Mouse (Mus musculus): ENCODE measurements at regions not wholly inside any gene's neighbourhood (a gene's known extent, or its start where the extent isn't known, plus 50 kb on each side); places are given as distances from the start of the nearest gene placed in this dataset.
A peak's percentile ranks its signal among the peaks of the same experiment; 100 is the strongest.

- no peak overlapping the region for H3K9ac ChIP-seq (ENCODE audit: control insufficient read depth, low read depth, low read length, poor library complexity, severe bottlenecking)
- H3K4me1 ChIP-seq (ENCODE audit: control insufficient read depth in 1 of 2, insufficient read depth in 2 of 2, low read length in 2 of 2) = no peaks in the 10 kb centered on the region
- no peak overlapping the region for H3K27ac ChIP-seq (ENCODE audit: control insufficient read depth, low read depth, low read length)
- H3K79me2 ChIP-seq (ENCODE audit: control insufficient read depth, insufficient read depth, low read length, poor library complexity) = no peaks in the 10 kb centered on the region
- no peaks in the 10 kb centered on the region for H3K36me3 ChIP-seq (ENCODE audit: control insufficient read depth in 1 of 2, insufficient read depth in 2 of 2, low read length in 2 of 2)
- H3K9me3 ChIP-seq (replicated peaks; ENCODE audit: insufficient read depth, low read length) = no peaks in the 10 kb centered on the region
- no peak overlapping the region for H3K4me3 ChIP-seq (ENCODE audit: control insufficient read depth in 1 of 2, insufficient read depth in 1 of 2, low read depth in 2 of 2, low read length in 2 of 2)
- H3K27me3 ChIP-seq (ENCODE audit: control insufficient read depth in 1 of 2, insufficient read depth in 2 of 2, low read length in 2 of 2) = no peaks in the 10 kb centered on the region
- DNase-seq (ENCODE audit: low read depth, low spot score) = no peak
- TF ChIP-seq CTCF (IDR thresholded peaks at IDR 0.05 in 2 of 3, conservative IDR thresholded peaks at IDR 0.05 in 1 of 3; ENCODE audit: control insufficient read depth in 1 of 3, insufficient read depth in 1 of 3, low read depth in 2 of 3, low read length in 3 of 3, poor library complexity in 1 of 3, severe bottlenecking in 1 of 3) (no peak), ZNF384 (IDR thresholded peaks at IDR 0.05; ENCODE audit: low read depth, low read length) (no peak), ZMIZ1 (IDR thresholded peaks at IDR 0.05; ENCODE audit: low read depth, low read length) (no peak), GABPA (IDR thresholded peaks at IDR 0.05; ENCODE audit: low read depth, low read length) (no peak), MEF2A (IDR thresholded peaks at IDR 0.05; ENCODE audit: extremely low read depth, insufficient replicate concordance, low read depth, low read length, poor library complexity, severe bottlenecking) (no peak), MAZ (IDR thresholded peaks at IDR 0.05; ENCODE audit: low read depth, low read length) (no peak), TBP (IDR thresholded peaks at IDR 0.05; ENCODE audit: low read depth, low read length) (no peak), USF2 (IDR thresholded peaks at IDR 0.05; ENCODE audit: borderline replicate concordance in 1 of 2, insufficient read depth in 1 of 2, low read depth in 1 of 2, low read length in 2 of 2) (no peak), CHD2 (IDR thresholded peaks at IDR 0.05; ENCODE audit: low read length) (no peak), USF1 (IDR thresholded peaks at IDR 0.05; ENCODE audit: low read depth, low read length) (no peak), POLR2A (IDR thresholded peaks at IDR 0.05; ENCODE audit: control insufficient read depth in 1 of 2, insufficient read depth in 1 of 2, low read depth in 1 of 2, low read length in 2 of 2, poor library complexity in 1 of 2) (no peak), MYB (IDR thresholded peaks at IDR 0.05; ENCODE audit: low read depth, low read length) (no peak), JUND (IDR thresholded peaks at IDR 0.05; ENCODE audit: low read depth, low read length) (no peak), TCF12 (IDR thresholded peaks at IDR 0.05; ENCODE audit: low read depth, low read length) (no peak), E2F4 (IDR thresholded peaks at IDR 0.05; ENCODE audit: borderline replicate concordance, low read depth, low read length) (no peak), POLR2AphosphoS2 (IDR thresholded peaks at IDR 0.05; ENCODE audit: low read length) (no peak), POLR2AphosphoS5 (IDR thresholded peaks at IDR 0.05; ENCODE audit: borderline replicate concordance, low read depth, low read length) (no peak), HCFC1 (IDR thresholded peaks at IDR 0.05; ENCODE audit: low read depth, low read length) (no peak), GATA1 (IDR thresholded peaks at IDR 0.05; ENCODE audit: low read depth, low read length) (no peak), SMC3 (IDR thresholded peaks at IDR 0.05; ENCODE audit: low read depth, low read length) (no peak)
Measured at GRCm38 (mm10) chr1:41153174-41153999, 348.0 kb downstream of the Tmem182 start.

GRCm38 (mm10) chr1:41154198-41154597, 348.8 kb downstream of the Tmem182 start:
- no peaks in the 10 kb centered on the region for H3K4me1 ChIP-seq (ENCODE audit: control insufficient read depth in 1 of 2, insufficient read depth in 2 of 2, low read length in 2 of 2)
- no peaks in the 10 kb centered on the region for H3K27me3 ChIP-seq (ENCODE audit: control insufficient read depth in 1 of 2, insufficient read depth in 2 of 2, low read length in 2 of 2)
- DNase-seq (ENCODE audit: low read depth, low spot score) = peak; percentile 4
- no peak overlapping the region for H3K9ac ChIP-seq (ENCODE audit: control insufficient read depth, low read depth, low read length, poor library complexity, severe bottlenecking)
- H3K36me3 ChIP-seq (ENCODE audit: control insufficient read depth in 1 of 2, insufficient read depth in 2 of 2, low read length in 2 of 2) = no peaks in the 10 kb centered on the region
- no peaks in the 10 kb centered on the region for H3K79me2 ChIP-seq (ENCODE audit: control insufficient read depth, insufficient read depth, low read length, poor library complexity)
- H3K9me3 ChIP-seq (replicated peaks; ENCODE audit: insufficient read depth, low read length) = no peaks in the 10 kb centered on the region
- no peak overlapping the region for H3K4me3 ChIP-seq (ENCODE audit: control insufficient read depth in 1 of 2, insufficient read depth in 1 of 2, low read depth in 2 of 2, low read length in 2 of 2)
- H3K27ac ChIP-seq (ENCODE audit: control insufficient read depth, low read depth, low read length) = no peak overlapping the region
- TF ChIP-seq E2F4 (IDR thresholded peaks at IDR 0.05; ENCODE audit: borderline replicate concordance, low read depth, low read length) (no peak), USF1 (IDR thresholded peaks at IDR 0.05; ENCODE audit: low read depth, low read length) (no peak), POLR2A (IDR thresholded peaks at IDR 0.05; ENCODE audit: control insufficient read depth in 1 of 2, insufficient read depth in 1 of 2, low read depth in 1 of 2, low read length in 2 of 2, poor library complexity in 1 of 2) (no peak), TAL1 (IDR thresholded peaks at IDR 0.05; ENCODE audit: low read length) (no peak), ZMIZ1 (IDR thresholded peaks at IDR 0.05; ENCODE audit: low read depth, low read length) (no peak), CHD1 (IDR thresholded peaks at IDR 0.05; ENCODE audit: low read depth, low read length) (no peak), TBP (IDR thresholded peaks at IDR 0.05; ENCODE audit: low read depth, low read length) (no peak), RCOR1 (IDR thresholded peaks at IDR 0.05; ENCODE audit: low read depth, low read length) (no peak), KAT2A (conservative IDR thresholded peaks at IDR 0.05; ENCODE audit: low read depth, low read length) (no peak), ZNF384 (IDR thresholded peaks at IDR 0.05; ENCODE audit: low read depth, low read length) (no peak), TCF12 (IDR thresholded peaks at IDR 0.05; ENCODE audit: low read depth, low read length) (no peak), POLR2AphosphoS2 (IDR thresholded peaks at IDR 0.05; ENCODE audit: low read length) (no peak), ZC3H11A (IDR thresholded peaks at IDR 0.05; ENCODE audit: low read depth, low read length) (no peak), SMC3 (IDR thresholded peaks at IDR 0.05; ENCODE audit: low read depth, low read length) (no peak), MXI1 (IDR thresholded peaks at IDR 0.05; ENCODE audit: low read depth, low read length) (no peak)
